Mouse (Mus musculus) embryo, embryonic 11 days (tissue): ENCODE data around the gene 9230104L09Rik.
A peak's percentile ranks its signal among the peaks of the same experiment; 100 is the strongest.

Experiments
- DNase-seq: peaks from one replicate; pipeline ENCODE4 v3.0.0-alpha.2; 2015

9230104L09Rik gene

GRCm38 (mm10) chr2:148864966-148865365 lies at the start of gene 9230104L09Rik:
TSS of gene 9230104L09Rik (minus strand) at chr2:148865038.
- no peak for DNase-seq

GRCm38 (mm10) chr2:148902286-148902685 lies 37.4 kb upstream of the 9230104L09Rik start:
- peak; percentile 57 for DNase-seq

GRCm38 (mm10) chr2:148900305-148900704 lies 35.5 kb upstream of the 9230104L09Rik start:
- DNase-seq = no peak

GRCm38 (mm10) chr2:148896219-148896618 lies 31.4 kb upstream of the 9230104L09Rik start:
- no peak for DNase-seq

- DNase-seq = no peak
These were observed 28.3 kb upstream of the 9230104L09Rik start for GRCm38 (mm10) chr2:148893107-148893506.

- DNase-seq = peak; percentile 44
These were observed 25.4 kb upstream of the 9230104L09Rik start for GRCm38 (mm10) chr2:148890021-148890851.

GRCm38 (mm10) chr2:148889331-148890010 lies 24.6 kb upstream of the 9230104L09Rik start:
- DNase-seq = no peak

GRCm38 (mm10) chr2:148888872-148889271 lies 24.0 kb upstream of the 9230104L09Rik start:
- DNase-seq = no peak

- DNase-seq = no peak
These were observed 19.9 kb upstream of the 9230104L09Rik start for GRCm38 (mm10) chr2:148884738-148885137.

GRCm38 (mm10) chr2:148879199-148879598 lies 14.4 kb upstream of the 9230104L09Rik start:
- DNase-seq = no peak

GRCm38 (mm10) chr2:148878641-148879130 lies 13.8 kb upstream of the 9230104L09Rik start:
- no peak for DNase-seq

GRCm38 (mm10) chr2:148877016-148877770 lies 12.4 kb upstream of the 9230104L09Rik start:
- DNase-seq = no peak

- peak; percentile 93 for DNase-seq
These were observed 10.5 kb upstream of the 9230104L09Rik start, which contains the start of gene Cst3 for GRCm38 (mm10) chr2:148875335-148875811. TSS of gene Cst3 (minus strand) at chr2:148875692.

GRCm38 (mm10) chr2:148874617-148875334 lies 9.9 kb upstream of the 9230104L09Rik start:
- DNase-seq = peak; percentile 44

GRCm38 (mm10) chr2:148874224-148874616 lies 9.4 kb upstream of the 9230104L09Rik start:
- DNase-seq = no peak

- no peak for DNase-seq
These were observed 8.0 kb upstream of the 9230104L09Rik start for GRCm38 (mm10) chr2:148872860-148873259.

GRCm38 (mm10) chr2:148870526-148870925 lies 5.7 kb upstream of the 9230104L09Rik start:
- no peak for DNase-seq

GRCm38 (mm10) chr2:148868959-148869358 lies 4.1 kb upstream of the 9230104L09Rik start:
- DNase-seq = no peak

GRCm38 (mm10) chr2:148861693-148862092 lies 3.1 kb downstream of the 9230104L09Rik start:
- no peak for DNase-seq

GRCm38 (mm10) chr2:148860993-148861392 lies 3.8 kb downstream of the 9230104L09Rik start:
- DNase-seq = no peak

GRCm38 (mm10) chr2:148857506-148857905 lies 7.3 kb downstream of the 9230104L09Rik start:
- no peak for DNase-seq
